Mouse (Mus musculus) skeletal muscle tissue, adult 2 months (tissue): ENCODE measurements around the gene Kctd15.

ENCODE experiments used
- DNase-seq: peaks from one replicate; pipeline ENCODE4 v3.0.0-alpha.2; 2012; ENCODE audit warnings: low read depth, low spot score

Kctd15 gene

GRCm38 (mm10) chr7:34656632-34657031 is at the start of gene Kctd15:
Gene Kctd15 (minus strand): TSS chr7:34656732.
- DNase-seq = no peak

GRCm38 (mm10) chr7:34704401-34704800 is 47.9 kb upstream of the Kctd15 start:
- no peak for DNase-seq

GRCm38 (mm10) chr7:34703437-34703836 is 46.9 kb upstream of the Kctd15 start:
- no peak for DNase-seq

DNA sequence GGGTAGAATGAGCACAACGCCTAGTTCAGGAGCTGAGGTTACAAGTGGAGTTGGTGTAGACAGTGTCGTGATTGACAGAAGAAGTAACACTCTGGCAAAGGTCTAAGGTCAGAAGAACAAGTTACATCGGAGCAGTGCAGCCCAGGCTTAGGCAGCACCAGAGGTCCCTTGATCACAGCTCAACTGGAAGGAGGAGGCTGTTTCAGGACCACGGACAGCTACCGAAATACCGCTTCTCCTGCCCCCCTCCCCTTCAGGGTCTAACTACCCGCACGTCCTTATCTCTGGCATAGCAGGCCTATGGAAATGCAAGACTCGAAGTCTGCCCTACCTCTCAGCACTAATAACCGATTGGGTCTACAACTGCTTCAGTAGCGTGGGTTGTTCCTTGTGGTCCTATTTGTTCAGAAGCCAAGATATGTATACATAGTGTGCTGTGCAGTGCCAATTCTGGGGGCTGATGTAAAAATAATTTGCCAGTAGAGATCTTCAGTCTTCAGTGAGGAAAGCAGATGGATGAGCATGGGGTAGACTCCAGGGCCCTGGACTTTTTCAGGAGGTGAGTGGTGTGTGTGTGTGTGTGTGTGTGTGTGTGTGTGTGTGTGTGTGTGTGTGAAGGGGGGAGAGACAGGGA is 46.3 kb upstream of the Kctd15 start:
- no peak for DNase-seq

- DNase-seq = no peak
Measured at GRCm38 (mm10) chr7:34699888-34700287, 43.4 kb upstream of the Kctd15 start.

DNA sequence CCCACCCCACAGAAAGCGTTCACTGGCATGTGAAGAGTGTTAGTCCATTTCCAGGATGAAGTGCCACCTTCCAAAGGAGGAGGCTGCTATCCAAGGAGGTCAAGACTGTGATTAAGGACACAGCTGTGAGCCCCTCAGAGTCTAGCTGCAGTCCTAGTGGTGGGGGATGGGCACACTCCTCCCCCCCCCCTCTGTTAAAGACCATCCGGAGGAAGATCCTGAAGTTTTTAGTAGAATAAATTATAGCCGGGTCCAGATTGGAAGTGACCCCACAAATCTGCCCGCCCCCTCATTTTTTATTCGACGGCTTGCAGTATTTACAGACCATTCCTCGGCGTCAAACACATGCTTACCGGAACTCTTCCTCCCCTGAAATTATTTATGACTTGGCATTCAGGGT is 41.7 kb upstream of the Kctd15 start:
- DNase-seq = no peak

- no peak for DNase-seq
Measured at GRCm38 (mm10) chr7:34696086-34696485, 39.6 kb upstream of the Kctd15 start.

GRCm38 (mm10) chr7:34694898-34695297 is 38.4 kb upstream of the Kctd15 start:
- no peak for DNase-seq

DNA sequence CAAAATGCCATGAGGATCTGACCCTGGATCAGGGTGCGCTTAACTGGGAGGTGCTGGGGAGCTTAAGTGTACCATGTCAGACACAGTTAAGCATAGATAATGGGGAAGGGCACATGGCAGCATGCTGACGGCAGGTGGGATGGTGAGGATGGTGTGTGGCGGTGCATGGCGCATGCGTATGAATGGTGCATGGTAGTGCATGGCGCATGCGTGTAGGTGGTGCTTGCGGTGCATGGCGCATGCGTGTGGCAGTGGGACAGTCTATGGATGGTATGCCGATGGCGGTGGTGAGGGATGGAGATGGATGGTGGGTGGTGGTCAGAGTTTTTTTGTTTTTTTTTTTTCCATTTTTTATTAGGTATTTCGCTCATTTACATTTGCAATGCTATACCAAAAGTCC is 37.4 kb upstream of the Kctd15 start:
- no peak for DNase-seq

- no peak for DNase-seq
Measured at GRCm38 (mm10) chr7:34693072-34693471, 36.5 kb upstream of the Kctd15 start.

GRCm38 (mm10) chr7:34690111-34690510 is 33.6 kb upstream of the Kctd15 start:
- no peak for DNase-seq

GRCm38 (mm10) chr7:34689028-34689427 is 32.5 kb upstream of the Kctd15 start:
- DNase-seq = no peak

DNA sequence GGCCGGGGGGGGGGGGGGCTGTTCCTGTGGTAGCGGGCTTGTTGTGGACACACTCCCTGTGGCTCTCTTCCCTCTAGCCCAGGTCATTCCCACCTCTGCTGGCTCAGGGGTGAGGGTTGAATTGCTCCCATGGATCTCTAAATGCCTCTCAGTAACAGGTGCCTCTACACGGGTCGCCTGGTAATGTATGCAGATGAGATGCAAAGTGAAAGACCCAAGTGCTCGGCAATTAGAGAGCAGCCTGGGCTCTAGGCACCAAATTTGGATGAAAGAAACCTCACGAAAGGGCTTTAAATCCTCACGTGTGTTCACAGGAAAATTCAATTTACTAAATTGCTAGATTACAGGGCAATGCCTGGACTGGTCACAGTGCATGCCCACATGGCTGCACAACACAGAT is 29.3 kb upstream of the Kctd15 start:
- DNase-seq = no peak

- DNase-seq = no peak
Measured at GRCm38 (mm10) chr7:34685176-34685575, 28.6 kb upstream of the Kctd15 start.

DNA sequence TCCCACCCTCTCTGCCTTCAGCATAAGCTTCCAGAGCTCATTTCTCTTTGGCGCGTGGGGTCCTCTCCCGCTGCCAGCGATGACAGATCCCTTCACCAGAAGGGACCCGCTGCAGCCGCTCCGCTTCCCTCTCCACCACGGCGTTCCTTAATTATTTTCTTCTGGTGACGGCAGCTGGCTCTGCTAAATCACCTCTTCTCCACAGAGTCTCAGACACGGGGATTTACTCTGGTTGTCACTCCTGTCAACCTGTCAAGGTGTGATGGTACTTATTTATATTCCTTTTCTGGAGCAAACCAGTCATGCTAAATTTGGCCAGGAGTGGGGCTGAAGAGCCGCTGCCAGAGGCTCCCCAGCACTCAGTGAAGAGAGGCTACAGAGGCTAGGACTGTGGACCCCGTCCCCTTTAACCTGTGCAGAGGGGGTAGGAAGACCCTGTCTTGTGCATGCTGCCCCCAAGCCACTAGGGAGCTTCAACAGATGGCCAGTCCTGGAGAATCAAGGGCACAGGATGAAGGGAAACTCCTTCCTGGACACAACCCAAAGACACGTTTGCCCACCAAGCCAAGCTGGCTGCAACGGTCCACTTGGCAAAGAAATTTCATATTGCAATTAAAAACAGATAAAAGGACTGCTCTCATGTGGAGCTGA is 24.4 kb upstream of the Kctd15 start:
- DNase-seq = no peak

DNA sequence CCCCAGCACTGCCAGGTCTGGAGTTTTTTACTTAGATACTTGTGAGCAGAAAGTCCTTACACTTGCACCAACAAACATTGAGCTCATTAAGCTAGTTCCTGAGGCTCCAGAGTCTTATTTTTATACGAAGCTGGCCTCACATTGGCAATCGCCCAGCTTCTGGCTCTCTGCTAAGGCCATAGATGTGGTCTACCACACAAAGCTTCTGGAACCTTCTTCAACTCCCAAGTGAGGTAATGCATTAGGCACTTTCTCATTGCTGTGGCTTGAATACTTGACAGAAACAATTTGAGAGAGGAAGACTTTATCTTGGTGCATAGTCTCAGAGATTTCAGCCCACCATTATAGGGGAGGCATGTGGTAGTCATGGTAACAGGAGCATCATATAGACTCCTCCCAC is 23.4 kb upstream of the Kctd15 start:
- no peak for DNase-seq

- peak; percentile 50 for DNase-seq
Measured at GRCm38 (mm10) chr7:34675831-34676514, 19.4 kb upstream of the Kctd15 start.

GRCm38 (mm10) chr7:34675120-34675790 is 18.7 kb upstream of the Kctd15 start:
- no peak for DNase-seq

DNA sequence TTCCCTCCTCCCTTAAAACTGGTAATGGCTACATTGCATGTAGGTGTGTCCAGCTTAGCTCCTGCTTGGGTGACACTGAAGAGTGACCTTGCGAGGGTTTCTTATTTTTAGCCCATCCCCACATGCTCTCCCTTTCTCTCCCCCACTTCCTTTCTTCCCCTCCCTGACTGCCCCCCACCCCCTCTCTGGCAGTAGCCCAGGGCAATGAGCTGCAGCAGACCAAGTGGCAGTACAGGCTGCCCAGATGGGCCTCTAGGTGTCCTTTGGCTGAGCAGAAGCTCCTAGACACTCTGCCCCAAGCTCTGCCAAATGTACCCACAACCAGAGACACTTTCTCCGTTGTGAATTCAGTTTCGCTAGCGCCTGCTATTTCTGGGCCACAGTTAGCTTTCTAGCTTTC is 16.4 kb upstream of the Kctd15 start:
- no peak for DNase-seq

DNA sequence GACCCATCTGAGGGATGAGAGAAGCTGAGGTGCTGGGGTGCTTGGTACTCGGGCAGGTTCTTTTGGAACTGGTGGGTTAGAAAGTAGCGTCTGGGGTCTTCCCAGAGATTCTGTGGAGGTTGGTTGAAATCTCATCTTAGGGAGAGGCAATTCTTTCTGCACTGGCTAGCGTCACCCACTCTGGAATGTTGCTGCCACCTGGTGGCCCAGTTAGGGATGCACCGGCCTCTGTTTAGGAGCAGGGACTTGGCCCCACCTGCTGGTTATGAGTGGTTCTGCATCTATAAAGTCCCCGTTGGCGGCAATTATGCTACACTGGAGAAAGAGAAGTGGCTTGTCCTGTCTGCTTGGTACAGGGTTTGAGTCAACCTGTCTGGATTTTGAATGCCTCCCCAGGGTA is 15.4 kb upstream of the Kctd15 start:
- peak; percentile 78 for DNase-seq

- no peak for DNase-seq
Measured at GRCm38 (mm10) chr7:34670778-34671177, 14.2 kb upstream of the Kctd15 start.

GRCm38 (mm10) chr7:34669336-34669735 is 12.8 kb upstream of the Kctd15 start:
- DNase-seq = no peak
